Mouse (Mus musculus) CD4-positive helper T cell, adult 2 months (primary cell): Measurements from ENCODE around the gene Armc12.

ENCODE experiments used
- DNase-seq: peaks from one replicate; pipeline ENCODE4 v3.0.0-alpha.2; 2012; ENCODE audit warnings: low read depth, missing footprints, low spot score

Gene Armc12

GRCm38 (mm10) chr17:28530506-28530905, at the start of gene Armc12:
Armc12 (plus strand) TSS chr17:28530806.
- DNase-seq: no peak

- peak; percentile 38 for DNase-seq
Observed at GRCm38 (mm10) chr17:28484704-28485445, 45.7 kb upstream of the Armc12 start.

- DNase-seq: peak; percentile 72
Observed at GRCm38 (mm10) chr17:28485446-28485948, 45.1 kb upstream of the Armc12 start.

GRCm38 (mm10) chr17:28485977-28486400, 44.6 kb upstream of the Armc12 start:
- peak; percentile 95 for DNase-seq

- DNase-seq: no peak
Observed at GRCm38 (mm10) chr17:28486720-28487119, 43.9 kb upstream of the Armc12 start.

GRCm38 (mm10) chr17:28487584-28488257, 42.9 kb upstream of the Armc12 start:
- DNase-seq: peak; percentile 21

- DNase-seq: peak; percentile 70
Observed at GRCm38 (mm10) chr17:28488258-28489013, 42.2 kb upstream of the Armc12 start.

GRCm38 (mm10) chr17:28491035-28491770, 39.4 kb upstream of the Armc12 start:
- DNase-seq: no peak

- DNase-seq: no peak
Observed at GRCm38 (mm10) chr17:28495832-28496231, 34.8 kb upstream of the Armc12 start.

GRCm38 (mm10) chr17:28499190-28499589, 31.4 kb upstream of the Armc12 start:
- no peak for DNase-seq

GRCm38 (mm10) chr17:28500465-28500864, 30.1 kb upstream of the Armc12 start:
- no peak for DNase-seq

- no peak for DNase-seq
Observed at GRCm38 (mm10) chr17:28502196-28502821, 28.3 kb upstream of the Armc12 start.

- DNase-seq: no peak
Observed at GRCm38 (mm10) chr17:28504182-28504581, 26.4 kb upstream of the Armc12 start.

GRCm38 (mm10) chr17:28505591-28505990, 25.0 kb upstream of the Armc12 start:
- DNase-seq: no peak

GRCm38 (mm10) chr17:28506895-28507294, 23.7 kb upstream of the Armc12 start:
- no peak for DNase-seq

- DNase-seq: no peak
Observed at GRCm38 (mm10) chr17:28507496-28507895, 23.1 kb upstream of the Armc12 start.

- DNase-seq: peak; percentile 26
Observed at GRCm38 (mm10) chr17:28510445-28511342, 19.9 kb upstream of the Armc12 start.

GRCm38 (mm10) chr17:28511616-28512541, 18.7 kb upstream of the Armc12 start:
- peak; percentile 38 for DNase-seq

GRCm38 (mm10) chr17:28512696-28513095, 17.9 kb upstream of the Armc12 start:
- no peak for DNase-seq
